Mouse (Mus musculus) G1E-ER4 (cell line): ENCODE results near the gene AL607142.1. TPM values are rescaled to one million over a fixed set of nuclear protein-coding genes. Genes with fewer than 3 reads are reported as not detected.

Source experiments
- GATA1 ChIP-seq: IDR thresholded peaks from one replicate; pipeline ENCODE4 v1.8.0; 2012; ENCODE audit warnings: low read length, inconsistent platforms
- polyA plus RNA-seq: library from polyadenylated mRNA; stranded (reverse); fragments of >175 nt; gene quantifications from 2 replicates; pipeline ENCODE4 v1.2.3, GENCODE M21; 2012

AL607142.1 gene
- polyA plus RNA-seq, result not detected in 2 replicates

GRCm38 (mm10) chr4:120064696-120065095 lies at the start of gene AL607142.1:
AL607142.1 (plus strand) TSS chr4:120064996.
- no peak for TF ChIP-seq GATA1

- no peak for TF ChIP-seq GATA1
Measured at GRCm38 (mm10) chr4:120018426-120018825, 46.4 kb upstream of the AL607142.1 start.

GRCm38 (mm10) chr4:120022392-120022791 lies 42.4 kb upstream of the AL607142.1 start:
- no peak for TF ChIP-seq GATA1

- no peak for TF ChIP-seq GATA1
Measured at GRCm38 (mm10) chr4:120023221-120023840, 41.5 kb upstream of the AL607142.1 start.

GRCm38 (mm10) chr4:120024071-120024470 lies 40.7 kb upstream of the AL607142.1 start:
- TF ChIP-seq GATA1, result no peak

- TF ChIP-seq GATA1, result no peak
Measured at GRCm38 (mm10) chr4:120027671-120028070, 37.1 kb upstream of the AL607142.1 start.

GRCm38 (mm10) chr4:120029937-120030336 lies 34.9 kb upstream of the AL607142.1 start:
- no peak for TF ChIP-seq GATA1

- TF ChIP-seq GATA1, result no peak
Measured at GRCm38 (mm10) chr4:120032320-120032983, 32.3 kb upstream of the AL607142.1 start.

GRCm38 (mm10) chr4:120032984-120033355 lies 31.8 kb upstream of the AL607142.1 start:
- TF ChIP-seq GATA1, result no peak

- TF ChIP-seq GATA1, result no peak
Measured at GRCm38 (mm10) chr4:120036294-120036693, 28.5 kb upstream of the AL607142.1 start.

- no peak for TF ChIP-seq GATA1
Measured at GRCm38 (mm10) chr4:120037007-120037406, 27.8 kb upstream of the AL607142.1 start.

- no peak for TF ChIP-seq GATA1
Measured at GRCm38 (mm10) chr4:120041520-120041919, 23.3 kb upstream of the AL607142.1 start.

- no peak for TF ChIP-seq GATA1
Measured at GRCm38 (mm10) chr4:120042480-120042879, 22.3 kb upstream of the AL607142.1 start.

GRCm38 (mm10) chr4:120044612-120045011 lies 20.2 kb upstream of the AL607142.1 start:
- no peak for TF ChIP-seq GATA1

- TF ChIP-seq GATA1, result no peak
Measured at GRCm38 (mm10) chr4:120045131-120045537, 19.7 kb upstream of the AL607142.1 start.

GRCm38 (mm10) chr4:120045871-120046270 lies 18.9 kb upstream of the AL607142.1 start:
- TF ChIP-seq GATA1, result no peak

GRCm38 (mm10) chr4:120047060-120047459 lies 17.7 kb upstream of the AL607142.1 start:
- no peak for TF ChIP-seq GATA1
